Mouse (Mus musculus): ENCODE results near the gene Meis1. TPM values are rescaled to one million over a fixed set of nuclear protein-coding genes. Genes with fewer than 3 reads are reported as not detected.

The Meis1 gene
- polyA plus RNA-seq, 1 experiment from 2014 or later = 51.7 TPM

- H3K27me3 ChIP-seq (ENCODE audit: control insufficient read depth, insufficient read depth, low read length) = no peaks in the 10 kb centered on the region
- no peaks in the 10 kb centered on the region for H3K9me3 ChIP-seq (ENCODE audit: control insufficient read depth, low read length)
- H3K36me3 ChIP-seq (ENCODE audit: control insufficient read depth, insufficient read depth, low read length) = no peaks in the 10 kb centered on the region
- H3K4me1 ChIP-seq (ENCODE audit: control insufficient read depth, insufficient read depth, low read length) = peaks cover 46% of the 10 kb centered on the region
- peak overlapping the region; percentile 68 for H3K27ac ChIP-seq (replicated peaks; ENCODE audit: low read depth, low read length)
- H3K9ac ChIP-seq (replicated peaks; ENCODE audit: low read length) = no peak overlapping the region
- DNase-seq (peak; percentile 87), ATAC-seq (ENCODE audit: low FRiP score, low TSS enrichment) (peak; percentile 87)
- H3K4me3 ChIP-seq (replicated peaks; ENCODE audit: low read depth, low read length) = no peak overlapping the region
- WGBS = 6% methylated on average over 2 of the region's 2 CpGs
- H3K4me2 ChIP-seq (ENCODE audit: low read length) = peak overlapping the region; percentile 11
Measured at GRCm38 (mm10) chr11:18883507-18883881, 135.3 kb downstream of the Meis1 start.

DNA sequence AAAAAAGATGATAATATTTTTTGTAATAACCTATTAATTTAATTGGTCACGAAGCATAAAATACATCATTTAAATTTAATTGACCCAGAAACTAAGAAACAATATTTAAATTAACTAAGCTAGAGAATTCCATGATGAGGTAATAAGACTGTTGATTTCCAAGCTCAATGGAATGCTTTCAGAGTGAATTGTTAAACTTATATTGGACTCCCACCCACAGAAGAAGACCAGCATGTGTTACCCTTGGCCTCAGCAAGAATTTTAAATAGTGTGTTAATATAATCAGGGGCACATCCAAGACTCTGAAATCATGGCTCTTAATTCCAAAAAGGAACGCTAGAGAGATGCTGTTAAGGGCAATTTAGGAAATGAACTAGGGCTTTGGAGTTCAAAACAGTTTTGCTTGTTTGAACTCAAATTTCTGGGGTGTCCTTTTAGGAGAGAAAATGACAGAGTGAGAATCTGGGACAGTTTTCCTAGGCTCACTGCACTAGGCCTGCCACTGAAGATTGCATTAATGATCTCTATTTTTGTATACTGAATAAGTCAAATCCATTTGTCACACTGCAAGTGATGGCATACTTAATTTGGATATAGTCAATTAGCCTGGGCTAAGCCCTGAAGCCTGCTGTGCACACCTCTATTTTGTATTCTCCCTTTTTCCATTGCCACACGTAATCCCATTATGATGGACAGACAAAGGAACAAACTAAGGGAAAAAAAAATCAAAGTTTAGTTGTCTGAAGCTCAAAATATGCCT lies 135.9 kb downstream of the Meis1 start:
- H3K9ac ChIP-seq (replicated peaks; ENCODE audit: low read length) = no peak overlapping the region
- no peaks in the 10 kb centered on the region for H3K9me3 ChIP-seq (ENCODE audit: control insufficient read depth, low read length)
- H3K27me3 ChIP-seq (ENCODE audit: control insufficient read depth, insufficient read depth, low read length) = no peaks in the 10 kb centered on the region
- H3K36me3 ChIP-seq (ENCODE audit: control insufficient read depth, insufficient read depth, low read length) = no peaks in the 10 kb centered on the region
- H3K4me2 ChIP-seq (ENCODE audit: low read length) = peak overlapping the region; percentile 11; the same call in 1 of the 2 replicates
- ATAC-seq (ENCODE audit: low FRiP score, low TSS enrichment) (peak; percentile 84), DNase-seq (peak; percentile 79)
- H3K27ac ChIP-seq (replicated peaks; ENCODE audit: low read depth, low read length) = peak overlapping the region; percentile 68
- H3K4me1 ChIP-seq (ENCODE audit: control insufficient read depth, insufficient read depth, low read length) = peaks cover 46% of the 10 kb centered on the region
- no peak overlapping the region for H3K4me3 ChIP-seq (replicated peaks; ENCODE audit: low read depth, low read length)
- WGBS = 23% methylated on average over 3 of the region's 3 CpGs

- H3K4me2 ChIP-seq (ENCODE audit: low read length) = no peak overlapping the region
- no peaks in the 10 kb centered on the region for H3K36me3 ChIP-seq (ENCODE audit: control insufficient read depth, insufficient read depth, low read length)
- no peak overlapping the region for H3K4me3 ChIP-seq (replicated peaks; ENCODE audit: low read depth, low read length)
- H3K9me3 ChIP-seq (ENCODE audit: control insufficient read depth, low read length) = no peaks in the 10 kb centered on the region
- peak overlapping the region; percentile 63 for H3K27ac ChIP-seq (replicated peaks; ENCODE audit: low read depth, low read length)
- no peak for ATAC-seq (ENCODE audit: low FRiP score, low TSS enrichment)
- WGBS = 23% methylated on average over 5 of the region's 5 CpGs
- H3K9ac ChIP-seq (replicated peaks; ENCODE audit: low read length) = no peak overlapping the region
- DNase-seq = peak; percentile 34
- H3K4me1 ChIP-seq (ENCODE audit: control insufficient read depth, insufficient read depth, low read length) = peaks cover 46% of the 10 kb centered on the region
- H3K27me3 ChIP-seq (ENCODE audit: control insufficient read depth, insufficient read depth, low read length) = no peaks in the 10 kb centered on the region
Measured at GRCm38 (mm10) chr11:18882315-18882714, 136.5 kb downstream of the Meis1 start.

DNA sequence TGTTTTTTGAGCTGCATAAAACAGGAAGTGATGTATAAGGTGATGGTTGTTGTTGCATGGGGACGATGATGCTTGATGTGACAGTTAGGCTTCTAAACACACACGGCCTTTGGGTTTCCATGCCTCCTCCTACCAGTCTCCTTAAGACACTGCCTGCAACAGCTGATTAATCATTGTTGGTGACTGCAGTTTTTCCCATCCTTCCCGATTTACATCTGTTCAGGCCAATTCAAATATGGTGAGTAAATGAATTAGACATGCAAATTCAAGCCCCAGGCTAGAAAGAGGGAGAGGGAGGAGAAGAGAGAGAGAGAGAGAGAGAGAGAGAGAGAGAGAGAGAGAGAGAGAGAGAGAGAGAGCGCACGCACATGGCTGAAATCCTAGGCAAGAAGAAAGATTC lies 138.0 kb downstream of the Meis1 start:
- peak; percentile 52 for DNase-seq
- H3K4me1 ChIP-seq (ENCODE audit: control insufficient read depth, insufficient read depth, low read length) = peaks cover 53% of the 10 kb centered on the region
- no peak overlapping the region for H3K9ac ChIP-seq (replicated peaks; ENCODE audit: low read length)
- H3K27ac ChIP-seq (replicated peaks; ENCODE audit: low read depth, low read length) = no peak overlapping the region
- H3K4me3 ChIP-seq (replicated peaks; ENCODE audit: low read depth, low read length) = no peak overlapping the region
- no peak overlapping the region for H3K4me2 ChIP-seq (ENCODE audit: low read length)
- no peaks in the 10 kb centered on the region for H3K9me3 ChIP-seq (ENCODE audit: control insufficient read depth, low read length)
- WGBS = 32% methylated on average over 5 of the region's 5 CpGs
- ATAC-seq (ENCODE audit: low FRiP score, low TSS enrichment) = no peak
- H3K27me3 ChIP-seq (ENCODE audit: control insufficient read depth, insufficient read depth, low read length) = peaks cover 15% of the 10 kb centered on the region
- no peaks in the 10 kb centered on the region for H3K36me3 ChIP-seq (ENCODE audit: control insufficient read depth, insufficient read depth, low read length)

- peak overlapping the region; percentile 70 for H3K4me2 ChIP-seq (ENCODE audit: low read length)
- H3K27me3 ChIP-seq (ENCODE audit: control insufficient read depth, insufficient read depth, low read length) = peaks cover 27% of the 10 kb centered on the region
- DNase-seq (no peak), ATAC-seq (ENCODE audit: low FRiP score, low TSS enrichment) (no peak)
- H3K9me3 ChIP-seq (ENCODE audit: control insufficient read depth, low read length) = no peaks in the 10 kb centered on the region
- no peaks in the 10 kb centered on the region for H3K36me3 ChIP-seq (ENCODE audit: control insufficient read depth, insufficient read depth, low read length)
- no peak overlapping the region for H3K27ac ChIP-seq (replicated peaks; ENCODE audit: low read depth, low read length)
- 0% methylated on average over 1 of the region's 1 CpGs for WGBS
- peaks cover 47% of the 10 kb centered on the region for H3K4me1 ChIP-seq (ENCODE audit: control insufficient read depth, insufficient read depth, low read length)
- H3K9ac ChIP-seq (replicated peaks; ENCODE audit: low read length) = no peak overlapping the region
- H3K4me3 ChIP-seq (replicated peaks; ENCODE audit: low read depth, low read length) = no peak overlapping the region
Measured at GRCm38 (mm10) chr11:18879456-18879818, 139.3 kb downstream of the Meis1 start.

DNA sequence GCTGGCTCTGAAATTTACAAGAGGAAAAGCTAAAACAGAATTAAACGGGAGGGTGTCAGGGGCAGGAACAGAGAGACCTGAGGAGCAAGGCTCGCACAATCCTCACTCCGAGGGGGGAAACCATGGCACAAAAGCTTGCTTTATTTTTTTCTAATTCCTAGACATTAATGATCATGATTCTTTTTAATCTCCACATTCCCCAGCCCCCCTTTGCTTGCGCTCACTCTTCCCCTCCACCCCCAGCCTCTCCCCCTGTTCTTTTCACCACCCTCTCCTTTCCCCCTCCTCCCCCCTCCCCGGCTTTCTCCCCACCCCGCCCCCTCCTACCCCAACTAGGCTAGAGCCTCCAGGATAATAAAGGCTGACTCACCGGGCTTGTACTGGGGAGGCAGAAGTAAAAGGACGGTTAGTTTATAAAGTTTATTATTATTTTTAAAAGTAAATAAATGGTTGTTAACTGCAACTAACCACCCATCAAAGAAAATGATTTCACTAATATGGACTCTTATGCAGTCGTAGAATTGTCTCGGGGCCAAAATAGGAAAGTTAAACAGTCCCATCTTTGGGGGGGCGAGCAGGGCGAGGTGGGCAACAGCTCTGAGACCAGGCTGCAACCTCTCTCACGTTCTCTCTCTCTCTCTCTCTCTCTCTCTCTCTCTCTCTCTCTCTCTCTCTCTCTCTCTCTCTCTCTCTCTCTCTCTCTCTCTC lies 139.9 kb downstream of the Meis1 start:
- DNase-seq (peak; percentile 65), ATAC-seq (ENCODE audit: low FRiP score, low TSS enrichment) (no peak)
- WGBS = 1% methylated on average over 13 of the region's 13 CpGs
- peaks cover 42% of the 10 kb centered on the region for H3K4me1 ChIP-seq (ENCODE audit: control insufficient read depth, insufficient read depth, low read length)
- no peaks in the 10 kb centered on the region for H3K36me3 ChIP-seq (ENCODE audit: control insufficient read depth, insufficient read depth, low read length)
- peak overlapping the region; percentile 52; the same call in 1 of the 2 replicates for H3K27ac ChIP-seq (replicated peaks; ENCODE audit: low read depth, low read length)
- H3K4me2 ChIP-seq (ENCODE audit: low read length) = peak overlapping the region; percentile 70
- H3K9ac ChIP-seq (replicated peaks; ENCODE audit: low read length) = no peak overlapping the region
- no peak overlapping the region for H3K4me3 ChIP-seq (replicated peaks; ENCODE audit: low read depth, low read length)
- no peaks in the 10 kb centered on the region for H3K9me3 ChIP-seq (ENCODE audit: control insufficient read depth, low read length)
- H3K27me3 ChIP-seq (ENCODE audit: control insufficient read depth, insufficient read depth, low read length) = peaks cover 27% of the 10 kb centered on the region

GRCm38 (mm10) chr11:18878016-18878415 lies 140.8 kb downstream of the Meis1 start:
- DNase-seq (peak; percentile 84), ATAC-seq (ENCODE audit: low FRiP score, low TSS enrichment) (peak; percentile 40)
- Histone ChIP-seq H3K27ac (replicated peaks; ENCODE audit: low read depth, low read length) (peak overlapping the region; percentile 81), H3K9me3 (ENCODE audit: control insufficient read depth, low read length) (no peaks in the 10 kb centered on the region), H3K4me1 (ENCODE audit: control insufficient read depth, insufficient read depth, low read length) (peaks cover 34% of the 10 kb centered on the region), H3K9ac (replicated peaks; ENCODE audit: low read length) (peak overlapping the region; percentile 52), H3K4me3 (replicated peaks; ENCODE audit: low read depth, low read length) (peak overlapping the region; percentile 40), H3K36me3 (ENCODE audit: control insufficient read depth, insufficient read depth, low read length) (no peaks in the 10 kb centered on the region), H3K4me2 (ENCODE audit: low read length) (peak overlapping the region; percentile 70), H3K27me3 (ENCODE audit: control insufficient read depth, insufficient read depth, low read length) (peaks cover 33% of the 10 kb centered on the region)
- WGBS = under 1% methylated on average over 18 of the region's 18 CpGs

GRCm38 (mm10) chr11:18877626-18878011 lies 141.2 kb downstream of the Meis1 start:
- peak overlapping the region; percentile 52 for H3K9ac ChIP-seq (replicated peaks; ENCODE audit: low read length)
- peak overlapping the region; percentile 70 for H3K4me2 ChIP-seq (ENCODE audit: low read length)
- peaks cover 33% of the 10 kb centered on the region for H3K27me3 ChIP-seq (ENCODE audit: control insufficient read depth, insufficient read depth, low read length)
- H3K27ac ChIP-seq (replicated peaks; ENCODE audit: low read depth, low read length) = peak overlapping the region; percentile 81
- no peaks in the 10 kb centered on the region for H3K36me3 ChIP-seq (ENCODE audit: control insufficient read depth, insufficient read depth, low read length)
- WGBS = under 1% methylated on average over 24 of the region's 27 CpGs
- ATAC-seq (ENCODE audit: low FRiP score, low TSS enrichment) (peak; percentile 81), DNase-seq (peak; percentile 90)
- no peaks in the 10 kb centered on the region for H3K9me3 ChIP-seq (ENCODE audit: control insufficient read depth, low read length)
- peak overlapping the region; percentile 40 for H3K4me3 ChIP-seq (replicated peaks; ENCODE audit: low read depth, low read length)
- H3K4me1 ChIP-seq (ENCODE audit: control insufficient read depth, insufficient read depth, low read length) = peaks cover 31% of the 10 kb centered on the region; the same call in 1 of the 2 replicates
